Mouse (Mus musculus): ENCODE data around the gene Igfbpl1. TPM values are rescaled to one million over a fixed set of nuclear protein-coding genes. Genes with fewer than 3 reads are reported as not detected.

Gene Igfbpl1
- polyA plus RNA-seq, 1 experiment from 2014 or later = 0.04 TPM

DNA sequence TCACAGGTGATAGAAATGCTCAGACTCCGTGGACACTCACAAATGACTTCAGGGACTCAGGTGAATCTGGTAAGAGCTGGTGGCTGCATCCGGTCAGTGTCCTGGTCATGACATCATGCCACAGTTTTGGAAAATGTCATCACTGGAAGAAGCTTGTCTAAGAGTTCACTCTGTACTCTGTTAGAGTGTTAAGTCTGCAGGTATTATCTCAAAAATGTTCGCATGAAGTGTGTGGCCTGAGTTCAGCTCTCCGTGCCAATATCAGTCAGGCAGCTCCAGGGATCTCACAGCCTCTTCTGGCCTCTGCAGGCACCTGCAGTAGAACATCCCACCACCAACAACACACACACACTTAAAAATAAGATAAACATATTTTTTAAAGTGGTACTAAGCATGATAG lies 64.1 kb downstream of the Igfbpl1 start:
- no peak overlapping the region for H3K4me3 ChIP-seq (replicated peaks; ENCODE audit: low read depth, low read length)
- no peaks in the 10 kb centered on the region for H3K27me3 ChIP-seq (ENCODE audit: insufficient read depth, low read length)
- H3K9me3 ChIP-seq (replicated peaks; ENCODE audit: low read length) = no peaks in the 10 kb centered on the region
- DNase-seq (ENCODE audit: low spot score) = no peak
- no peak overlapping the region for H3K9ac ChIP-seq (ENCODE audit: low read depth, low read length)
- 0 out of 2 replicates have a peak, but pooled peaks cover 4% of the 10 kb centered on the region for H3K4me1 ChIP-seq (replicated peaks; ENCODE audit: insufficient read depth, low read length)
- H3K36me3 ChIP-seq (ENCODE audit: insufficient read depth, low read length) = no peaks in the 10 kb centered on the region
- WGBS = 90% methylated on average over 4 of the region's 4 CpGs
- no peak overlapping the region for H3K27ac ChIP-seq
- no peak overlapping the region for H3K4me2 ChIP-seq (ENCODE audit: low read length)
- TF ChIP-seq CTCF (IDR thresholded peaks at IDR 0.05; ENCODE audit: low read depth) = no peak
- no peak for ATAC-seq (replicated peaks; ENCODE audit: low FRiP score, low read depth)

Other genes starting within 250 kb of the Igfbpl1 start
- gene Aldh1b1, start 27.9 kb downstream of the Igfbpl1 start, polyA plus RNA-seq (2015; fragmentation: Nextera tagmentation; extraction: Ambion mirVana) = 9.7 and 12.1 TPM in 2 replicates
- 1.5 and 1.9 TPM in 2 replicates for gene Stra6l, start 21.7 kb upstream of the Igfbpl1 start, polyA plus RNA-seq (2015; fragmentation: Nextera tagmentation; extraction: Ambion mirVana)
- gene Ccdc180, start 63.4 kb upstream of the Igfbpl1 start, polyA plus RNA-seq (2015; fragmentation: Nextera tagmentation; extraction: Ambion mirVana) = 0.47 and 0.55 TPM in 2 replicates
- 22.9 and 25.1 TPM in 2 replicates for gene Tdrd7, start 138.4 kb upstream of the Igfbpl1 start, polyA plus RNA-seq (2015; fragmentation: Nextera tagmentation; extraction: Ambion mirVana)
- gene Tmod1, start 212.0 kb upstream of the Igfbpl1 start, polyA plus RNA-seq (2015; fragmentation: Nextera tagmentation; extraction: Ambion mirVana) = 5.5 and 6.5 TPM in 2 replicates

All from kidney, postnatal 0 days (tissue).